Mouse (Mus musculus) activated CD4-positive, CD25-positive, alpha-beta regulatory T cell, adult 4 months (primary cell): ENCODE measurements around the gene Olfr891. TPM values are rescaled to one million over a fixed set of nuclear protein-coding genes. Genes with fewer than 3 reads are reported as not detected.
"Not testable (repeated sequence)": the region's sequence is repeated elsewhere in the genome, so short reads cannot be mapped to it uniquely, and the experiment has no call there.

Source experiments
- ATAC-seq: one replicate; pipeline ENCODE4 v1.8.0; 2017
- polyA plus RNA-seq, 2 experiments: library from polyadenylated mRNA; unstranded; fragments of 100-300 nt; shearing (Covaris generic); gene quantifications; one replicate each; pipeline ENCODE4 v1.2.1; 2017

The Olfr891 gene
- not detected for polyA plus RNA-seq

DNA sequence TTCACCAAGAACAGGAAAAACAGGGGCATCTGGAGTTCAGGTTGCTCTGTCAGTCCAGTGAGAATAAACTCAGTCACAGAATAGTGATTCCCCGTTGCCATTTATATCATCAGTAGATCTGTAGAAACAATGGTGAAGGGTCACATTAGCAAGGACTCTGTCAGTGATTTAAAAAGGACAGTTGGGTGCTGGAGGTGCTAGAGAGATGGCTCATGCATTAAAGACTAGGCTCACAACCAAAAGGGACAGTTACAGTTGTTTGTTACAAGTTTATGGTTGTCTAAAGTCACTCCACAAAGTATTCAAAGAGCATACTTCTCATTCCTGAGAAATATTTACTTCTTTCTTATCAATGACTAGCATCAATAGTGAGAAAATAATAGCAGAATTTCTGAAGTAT lies at the start of gene Olfr891:
Gene Olfr891 (minus strand): TSS at position 101 of the 400 bp plus-strand sequence.
- no peak for ATAC-seq

DNA sequence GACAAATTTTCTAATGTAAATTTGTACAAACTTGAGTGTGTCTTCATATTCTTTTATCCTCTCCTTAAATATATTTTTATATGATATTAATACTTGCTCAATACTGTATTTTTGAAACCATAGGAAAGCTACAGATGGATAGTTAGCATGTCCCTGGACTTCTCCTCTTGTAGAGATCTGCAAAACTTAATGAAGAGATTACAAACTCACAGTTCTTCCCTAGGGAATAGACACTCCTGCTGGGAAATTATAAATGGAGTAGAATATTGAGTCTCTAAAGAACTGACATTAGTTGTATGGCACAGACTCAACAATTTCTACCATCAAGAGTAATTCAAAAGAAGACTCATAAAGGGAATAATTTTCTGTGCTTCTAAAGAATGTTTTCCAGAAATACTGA lies 37.1 kb upstream of the Olfr891 start, which contains the start of gene Olfr894:
Gene Olfr894 (plus strand): TSS at position 301 of the 400 bp plus-strand sequence.
- ATAC-seq: no peak

- ATAC-seq: no peak
Measured at GRCm38 (mm10) chr9:38208065-38208464, 27.4 kb upstream of the Olfr891 start, which contains the start of gene Olfr893. Gene Olfr893, plus strand, starts transcription at chr9:38208365.

DNA sequence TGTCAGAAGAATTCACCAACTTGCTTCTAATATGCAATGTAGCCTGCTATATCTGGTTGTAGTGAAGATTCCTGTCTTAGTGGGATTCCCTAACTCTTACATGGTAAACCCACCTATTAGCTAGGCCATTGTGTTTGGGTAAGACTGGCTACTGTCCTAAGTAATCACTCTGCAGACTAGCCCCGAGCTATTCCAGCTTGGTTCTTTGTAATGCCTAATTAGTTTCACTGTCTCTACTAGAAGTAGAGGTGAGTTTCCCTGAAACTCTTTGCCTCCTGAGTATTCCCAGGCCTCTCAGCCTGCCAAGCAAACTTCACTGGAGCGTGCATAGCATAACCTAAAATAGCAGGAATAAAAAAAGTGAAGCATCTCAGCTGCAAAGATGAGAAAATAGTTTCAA lies 12.3 kb downstream of the Olfr891 start:
- ATAC-seq: not testable (repeated sequence)

DNA sequence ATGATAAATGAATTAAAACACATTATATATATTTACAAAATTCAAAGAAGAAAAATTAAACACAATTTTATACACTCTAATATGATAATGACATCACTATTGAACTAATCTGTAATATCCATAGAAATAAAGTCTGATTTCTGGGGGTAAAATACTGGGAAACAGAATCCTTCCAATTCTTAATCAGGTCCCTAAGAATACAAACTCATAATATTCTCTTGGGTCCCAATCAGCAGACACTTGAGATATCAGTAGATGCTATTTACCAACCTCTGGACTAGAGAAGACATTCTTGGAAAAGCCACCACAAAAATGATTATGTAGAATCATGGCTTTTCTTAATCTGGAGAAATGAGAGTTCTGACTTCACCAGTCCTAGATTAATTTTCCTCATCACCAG lies 38.4 kb downstream of the Olfr891 start, which contains the start of gene Olfr890:
Gene Olfr890 (plus strand): TSS at position 301 of the 400 bp plus-strand sequence.
- ATAC-seq: no peak

Other genes with a start within 250 kb of the Olfr891 start
- under 1 TPM in 1 of 2 experiments, not detected in 1; 0.16 TPM for gene Olfr881, start 189.0 kb downstream of the Olfr891 start, polyA plus RNA-seq
- not detected for gene Olfr883, start 155.0 kb downstream of the Olfr891 start, polyA plus RNA-seq
- gene Olfr884, start 134.3 kb downstream of the Olfr891 start, polyA plus RNA-seq: not detected
- not detected for gene Olfr885, start 119.5 kb downstream of the Olfr891 start, polyA plus RNA-seq
- gene Olfr887, start 96.7 kb downstream of the Olfr891 start, polyA plus RNA-seq: not detected
- gene Olfr888, start 72.7 kb downstream of the Olfr891 start, polyA plus RNA-seq: not detected
- under 1 TPM in 1 of 2 experiments, not detected in 1; 0.05 TPM for gene Olfr889, start 65.6 kb downstream of the Olfr891 start, polyA plus RNA-seq
- gene Olfr890, start 38.3 kb downstream of the Olfr891 start, polyA plus RNA-seq: under 1 TPM in 1 of 2 experiments, not detected in 1; 0.17 TPM
- gene Olfr893, start 27.5 kb upstream of the Olfr891 start, polyA plus RNA-seq: not detected
- not detected for gene Olfr894, start 37.2 kb upstream of the Olfr891 start, polyA plus RNA-seq
- gene Olfr143, start 72.0 kb upstream of the Olfr891 start, polyA plus RNA-seq: not detected
- gene Olfr895, start 87.0 kb upstream of the Olfr891 start, polyA plus RNA-seq: not detected
- gene Olfr896-ps1, start 110.3 kb upstream of the Olfr891 start, polyA plus RNA-seq: not detected
- not detected for gene Olfr25, start 148.2 kb upstream of the Olfr891 start, polyA plus RNA-seq
- gene Olfr898, start 167.6 kb upstream of the Olfr891 start, polyA plus RNA-seq: not detected
- gene Olfr250, start 186.1 kb upstream of the Olfr891 start, polyA plus RNA-seq: under 1 TPM in 1 of 2 experiments, not detected in 1; 0.19 TPM
- gene Olfr251, start 196.3 kb upstream of the Olfr891 start, polyA plus RNA-seq: not detected
- gene Olfr147, start 220.9 kb upstream of the Olfr891 start, polyA plus RNA-seq: not detected
- under 1 TPM in 1 of 2 experiments, not detected in 1; 0.16 TPM for gene Olfr901, start 248.6 kb upstream of the Olfr891 start, polyA plus RNA-seq